Mouse (Mus musculus) erythroblast, embryonic 14.5 days (primary cell): ENCODE results near the gene 9330182L06Rik.

Experiments
- GATA1 ChIP-seq: IDR thresholded peaks from 2 replicates; pipeline ENCODE4 v1.6.1; 2012; ENCODE audit warnings: low read length, inconsistent platforms, mixed read lengths
- TAL1 ChIP-seq: IDR thresholded peaks from 3 replicates; pipeline ENCODE4 v1.6.1; 2012; ENCODE audit warnings: low read length, inconsistent platforms, mixed read lengths

GRCm38 (mm10) chr5:9446146-9446545 is 180.2 kb downstream of the 9330182L06Rik start:
- no peak for TF ChIP-seq GATA1
- no peak for TF ChIP-seq TAL1
